Mouse (Mus musculus): ENCODE measurements around the gene Gm17660. TPM values are rescaled to one million over a fixed set of nuclear protein-coding genes. Genes with fewer than 3 reads are reported as not detected.

Gm17660 gene
- total and polyA plus RNA-seq, 3 experiments, result not detected

DNA sequence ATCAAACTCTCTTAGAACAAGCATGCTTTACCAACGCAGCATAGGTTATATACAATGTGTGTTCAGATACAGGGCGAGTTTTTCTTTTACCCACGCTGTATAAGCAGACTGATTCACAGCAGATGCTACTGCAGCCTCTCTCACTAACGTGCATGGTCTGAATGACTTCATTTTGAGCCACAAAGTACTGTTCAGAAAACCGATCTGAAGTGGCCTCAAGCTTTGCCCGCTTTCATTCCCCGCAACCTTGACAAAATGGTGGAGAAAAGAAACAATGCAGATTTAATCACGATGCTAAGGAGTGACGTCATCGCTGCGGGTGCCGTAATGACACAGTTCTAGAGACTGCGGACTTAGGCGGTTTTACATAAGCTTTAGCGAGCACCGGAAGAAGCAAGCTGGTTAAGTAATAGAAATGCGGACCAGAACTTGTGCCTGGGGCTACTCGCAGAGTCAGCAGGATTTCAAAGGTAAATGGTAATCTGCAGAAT lies 31.5 kb upstream of the Gm17660 start:
- H3K79me2 ChIP-seq (replicated peaks; ENCODE audit: control insufficient read depth, insufficient read depth, low read length), result no peaks in the 10 kb centered on the region; the same call in 1 of the 2 replicates
- 29% methylated on average over 18 of the region's 18 CpGs for WGBS
- peak overlapping the region; percentile 16; the same call in 1 of the 2 replicates for H3K9ac ChIP-seq (ENCODE audit: low read depth, low read length)

DNA sequence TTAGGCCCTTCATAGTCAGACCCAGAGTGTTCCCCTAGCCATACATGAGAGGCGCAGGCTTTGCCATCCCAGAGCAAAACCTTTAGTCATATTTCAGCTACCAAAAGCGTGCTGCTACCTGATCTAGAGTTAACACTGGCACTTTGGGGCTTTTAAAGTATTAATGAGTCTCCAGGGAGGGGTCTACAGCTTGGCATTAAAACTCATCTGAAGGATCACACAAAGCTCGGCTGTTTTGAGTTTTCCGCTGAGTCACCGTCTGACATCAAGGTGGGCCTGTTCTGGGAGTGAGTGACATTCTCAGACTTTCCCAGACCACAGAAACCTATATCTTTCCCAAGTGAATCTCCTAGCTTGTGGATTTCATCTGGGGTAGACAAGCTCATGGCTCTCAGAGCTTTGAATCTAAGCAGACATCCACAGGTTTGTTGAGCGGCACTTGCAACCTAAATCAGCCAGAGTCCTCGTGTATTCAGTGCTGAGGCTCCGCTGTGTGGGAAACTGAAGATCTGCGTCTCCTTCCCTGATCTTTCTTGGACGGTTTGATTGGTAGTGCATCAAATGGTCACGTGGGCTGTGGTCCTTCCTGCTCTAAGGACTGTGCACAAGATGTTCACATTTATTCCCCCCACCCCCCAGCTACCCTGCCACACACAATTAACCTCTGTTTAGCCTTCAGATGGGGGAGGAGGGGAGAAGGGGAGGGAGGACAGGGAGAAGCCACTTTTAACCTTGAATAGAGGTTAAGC lies 30.9 kb upstream of the Gm17660 start:
- peak in 1 of 2 experiments; percentile 25 for DNase-seq
- Histone ChIP-seq H3K4me1 (ENCODE audit: control insufficient read depth, insufficient read depth, low read length) (peaks cover 16% of the 10 kb centered on the region), H3K4me3 (peak overlapping the region; percentile 29; the same call in 1 of the 2 replicates), H3K36me3 (ENCODE audit: control insufficient read depth, insufficient read depth, low read length) (peaks cover 20% of the 10 kb centered on the region), H3K79me2 (replicated peaks; ENCODE audit: control insufficient read depth, insufficient read depth, low read length) (no peaks in the 10 kb centered on the region; the same call in 1 of the 2 replicates), H3K9ac (ENCODE audit: low read depth, low read length) (peak overlapping the region; percentile 26), H3K27ac (peak overlapping the region; percentile 96), H3K27me3 (ENCODE audit: control insufficient read depth, insufficient read depth, low read length) (no peaks in the 10 kb centered on the region)
- no peak for TF ChIP-seq CTCF (IDR thresholded peaks at IDR 0.05)
- peak; percentile 50; the same call in 1 of the 2 replicates for TF ChIP-seq POLR2A (IDR thresholded peaks at IDR 0.05; ENCODE audit: insufficient read depth, low read depth, low read length)
- TF ChIP-seq EP300 (IDR thresholded peaks at IDR 0.05; ENCODE audit: insufficient read depth, low read depth, low read length), result 0 out of 2 replicates have a peak, but pooled peaks have one; percentile 23
- 46% methylated on average over 11 of the region's 11 CpGs for WGBS
- intact Hi-C loops (cut with DNase I), result no loop called here

More for the DNA sequence above, 31.5 kb upstream of the Gm17660 start:
- H3K27ac ChIP-seq, result peak overlapping the region; percentile 96
- H3K27me3 ChIP-seq (ENCODE audit: control insufficient read depth, insufficient read depth, low read length), result no peaks in the 10 kb centered on the region
- H3K4me3 ChIP-seq, result peak overlapping the region; percentile 29
- H3K4me1 ChIP-seq (ENCODE audit: control insufficient read depth, insufficient read depth, low read length), result peaks cover 16% of the 10 kb centered on the region
- H3K36me3 ChIP-seq (ENCODE audit: control insufficient read depth, insufficient read depth, low read length), result peaks cover 14% of the 10 kb centered on the region
- peak in 1 of 2 experiments; percentile 34 for DNase-seq
- intact Hi-C loops (cut with DNase I), result no loop called here
- TF ChIP-seq POLR2A (IDR thresholded peaks at IDR 0.05; ENCODE audit: insufficient read depth, low read depth, low read length), result no peak
- no peak for TF ChIP-seq CTCF (IDR thresholded peaks at IDR 0.05)

DNA sequence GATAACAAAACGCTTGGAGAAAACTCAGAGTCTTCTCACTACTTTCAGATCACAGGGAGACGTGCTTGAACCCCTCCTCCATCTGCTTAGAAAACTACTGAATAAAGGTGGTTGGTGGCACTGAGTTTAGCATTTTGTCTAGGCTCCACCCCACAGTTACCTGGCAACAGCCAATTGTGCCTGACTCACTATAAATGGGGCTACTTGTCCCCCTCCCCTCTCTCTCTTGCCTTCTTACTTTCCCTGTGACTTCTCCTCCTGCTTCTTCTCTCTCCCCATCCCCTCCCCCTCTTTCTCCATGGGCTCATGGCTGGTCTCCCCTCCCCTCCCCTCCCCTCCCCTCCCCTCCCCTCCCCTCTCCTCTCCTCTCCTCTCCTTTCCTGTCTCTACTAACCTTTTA lies 26.7 kb upstream of the Gm17660 start:
- TF ChIP-seq POLR2A (IDR thresholded peaks at IDR 0.05; ENCODE audit: insufficient read depth, low read depth, low read length), result no peak
- TF ChIP-seq CTCF (IDR thresholded peaks at IDR 0.05), result no peak
- TF ChIP-seq EP300 (IDR thresholded peaks at IDR 0.05; ENCODE audit: insufficient read depth, low read depth, low read length), result no peak
- Histone ChIP-seq H3K4me3 (no peak overlapping the region), H3K79me2 (replicated peaks; ENCODE audit: control insufficient read depth, insufficient read depth, low read length) (peaks cover 1% of the 10 kb centered on the region), H3K27ac (no peak overlapping the region), H3K27me3 (ENCODE audit: control insufficient read depth, insufficient read depth, low read length) (no peaks in the 10 kb centered on the region), H3K4me1 (ENCODE audit: control insufficient read depth, insufficient read depth, low read length) (peaks cover 24% of the 10 kb centered on the region), H3K9ac (ENCODE audit: low read depth, low read length) (no peak overlapping the region), H3K36me3 (ENCODE audit: control insufficient read depth, insufficient read depth, low read length) (peaks cover 37% of the 10 kb centered on the region)
- DNase-seq, result no peak
- intact Hi-C loops (cut with DNase I), result no loop called here
- WGBS, result 83% methylated on average over 2 of the region's 2 CpGs

DNA sequence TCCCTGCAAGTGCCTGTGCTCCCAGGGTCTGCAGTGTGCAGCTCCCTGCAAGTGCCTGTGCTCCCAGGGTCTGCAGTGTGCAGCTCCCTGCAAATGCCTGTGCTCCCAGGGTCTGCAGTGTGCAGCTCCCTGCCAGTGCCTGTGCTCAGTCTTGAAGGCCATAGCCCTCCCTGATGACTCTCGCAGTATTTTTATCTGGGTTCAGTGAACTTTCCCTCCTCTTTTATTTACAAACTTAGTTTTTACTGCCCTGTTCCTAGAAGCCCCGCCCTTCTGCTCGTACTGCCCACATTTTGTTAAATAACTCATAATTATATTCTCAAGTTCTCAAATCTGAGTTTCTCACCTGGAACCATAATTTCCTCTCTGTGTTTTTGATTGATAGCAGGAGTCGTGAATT lies 25.8 kb upstream of the Gm17660 start:
- Histone ChIP-seq H3K9ac (ENCODE audit: low read depth, low read length) (no peak overlapping the region), H3K4me1 (ENCODE audit: control insufficient read depth, insufficient read depth, low read length) (peaks cover 20% of the 10 kb centered on the region), H3K27me3 (ENCODE audit: control insufficient read depth, insufficient read depth, low read length) (no peaks in the 10 kb centered on the region), H3K27ac (peak overlapping the region; percentile 9; the same call in 1 of the 2 replicates), H3K4me3 (no peak overlapping the region), H3K79me2 (replicated peaks; ENCODE audit: control insufficient read depth, insufficient read depth, low read length) (peaks cover 1% of the 10 kb centered on the region), H3K36me3 (ENCODE audit: control insufficient read depth, insufficient read depth, low read length) (peaks cover 39% of the 10 kb centered on the region)
- 47% methylated on average over 4 of the region's 4 CpGs for WGBS
- intact Hi-C loops (cut with DNase I), result no loop called here
- no peak for TF ChIP-seq EP300 (IDR thresholded peaks at IDR 0.05; ENCODE audit: insufficient read depth, low read depth, low read length)
- no peak for TF ChIP-seq CTCF (IDR thresholded peaks at IDR 0.05)
- no peak for TF ChIP-seq POLR2A (IDR thresholded peaks at IDR 0.05; ENCODE audit: insufficient read depth, low read depth, low read length)
- no peak for DNase-seq

DNA sequence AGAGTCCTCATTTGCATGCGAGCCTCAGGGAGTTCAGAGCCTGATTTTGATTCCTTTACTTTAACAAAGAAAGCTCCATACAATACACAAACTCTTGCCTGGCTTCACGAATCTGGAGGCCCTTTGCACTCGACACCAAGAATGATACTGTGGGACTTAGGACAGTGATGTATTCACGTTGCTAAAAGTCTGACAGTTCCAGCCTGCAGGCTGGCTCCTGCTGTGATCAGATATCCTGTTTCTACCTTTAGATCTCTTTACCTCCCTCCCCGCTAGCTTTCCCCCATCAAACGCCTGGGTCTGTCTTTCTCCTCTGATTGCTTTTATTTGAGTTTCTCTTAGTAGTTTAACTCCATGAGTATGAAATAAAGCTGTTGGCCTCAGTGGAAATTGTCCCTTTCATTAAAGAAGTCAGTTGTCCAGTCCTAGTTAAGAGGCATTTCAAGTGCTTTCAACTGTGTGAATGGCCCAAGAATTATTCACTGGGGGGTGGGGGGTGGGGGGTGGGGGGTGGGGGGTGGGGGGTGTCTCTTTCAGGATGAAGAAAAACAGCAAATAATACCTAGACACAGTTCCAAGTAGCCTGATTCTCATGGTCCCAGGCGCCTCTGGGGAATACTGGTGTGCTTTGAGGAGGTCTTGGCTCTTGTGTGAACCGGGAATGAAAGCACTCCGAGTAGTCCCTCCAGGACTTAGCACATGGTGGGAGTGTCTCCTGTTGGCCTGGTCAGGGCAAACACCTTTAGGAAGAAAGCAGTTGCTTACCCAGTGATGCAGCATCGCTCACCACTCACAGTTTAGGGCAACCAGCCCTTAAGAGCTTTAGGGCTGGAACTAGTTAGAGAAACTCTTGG lies 24.5 kb upstream of the Gm17660 start:
- peaks cover 38% of the 10 kb centered on the region for H3K36me3 ChIP-seq (ENCODE audit: control insufficient read depth, insufficient read depth, low read length)
- peak overlapping the region; percentile 45 for H3K27ac ChIP-seq
- peaks cover 1% of the 10 kb centered on the region for H3K79me2 ChIP-seq (replicated peaks; ENCODE audit: control insufficient read depth, insufficient read depth, low read length)
- peaks cover 14% of the 10 kb centered on the region for H3K4me1 ChIP-seq (ENCODE audit: control insufficient read depth, insufficient read depth, low read length)
- no peak overlapping the region for H3K4me3 ChIP-seq
- 47% methylated on average over 10 of the region's 10 CpGs for WGBS
- intact Hi-C loops (cut with DNase I), result no loop called here
- DNase-seq, result peak in 1 of 2 experiments; percentile 46
- TF ChIP-seq EP300 (IDR thresholded peaks at IDR 0.05; ENCODE audit: insufficient read depth, low read depth, low read length) (0 out of 2 replicates have a peak, but pooled peaks have one; percentile 11), CTCF (IDR thresholded peaks at IDR 0.05) (no peak)
- H3K27me3 ChIP-seq (ENCODE audit: control insufficient read depth, insufficient read depth, low read length), result no peaks in the 10 kb centered on the region
- H3K9ac ChIP-seq (ENCODE audit: low read depth, low read length), result no peak overlapping the region
